Mouse (Mus musculus): ENCODE measurements at regions not wholly inside any gene's neighbourhood (a gene's known extent, or its start where the extent isn't known, plus 50 kb on each side); places are given as distances from the start of the nearest gene placed in this dataset.

- no peak for TF ChIP-seq CTCF (conservative IDR thresholded peaks at IDR 0.05; ENCODE audit: low read length)
- no peak for TF ChIP-seq POU5F1 (IDR thresholded peaks at IDR 0.05; ENCODE audit: borderline replicate concordance, low read length)
Measured at GRCm38 (mm10) chr8:112427721-112428389, 142.0 kb upstream of the Cntnap4 start.

Data from E14TG2a.4 (cell line).